Mouse (Mus musculus) spleen, postnatal 14 days (tissue): ENCODE measurements around the gene Myo1b.

ENCODE experiments used
- DNase-seq, 2 experiments: peaks; one replicate each; pipeline ENCODE4 v3.0.0; 2021 to 2022; ENCODE audit warnings: low spot score in 2 of 2

Gene Myo1b

GRCm38 (mm10) chr1:51915576-51916156 is at the start of gene Myo1b:
Gene Myo1b (minus strand): TSS chr1:51916071.
- DNase-seq = no peak

- DNase-seq = no peak
Measured at GRCm38 (mm10) chr1:51964647-51965046, 48.8 kb upstream of the Myo1b start.

DNA sequence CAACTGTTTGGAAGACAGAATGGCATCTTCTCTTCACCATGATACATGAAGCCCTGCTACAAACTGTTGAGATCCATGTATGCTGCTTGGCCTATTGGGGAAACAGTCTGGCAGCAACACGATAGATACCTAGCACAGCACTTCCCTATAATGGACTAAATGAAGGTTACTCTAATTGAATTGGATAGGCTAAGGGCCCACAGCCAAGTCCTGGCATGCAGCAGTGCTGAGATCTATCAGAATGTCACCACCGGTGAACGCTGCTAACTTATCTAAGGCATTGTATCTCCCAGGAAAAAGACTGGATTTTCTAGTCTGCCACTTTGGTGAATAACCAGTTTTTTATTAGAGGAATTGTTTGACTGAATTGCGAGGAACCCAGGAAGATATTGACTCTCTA is 31.2 kb upstream of the Myo1b start:
- DNase-seq = no peak

DNA sequence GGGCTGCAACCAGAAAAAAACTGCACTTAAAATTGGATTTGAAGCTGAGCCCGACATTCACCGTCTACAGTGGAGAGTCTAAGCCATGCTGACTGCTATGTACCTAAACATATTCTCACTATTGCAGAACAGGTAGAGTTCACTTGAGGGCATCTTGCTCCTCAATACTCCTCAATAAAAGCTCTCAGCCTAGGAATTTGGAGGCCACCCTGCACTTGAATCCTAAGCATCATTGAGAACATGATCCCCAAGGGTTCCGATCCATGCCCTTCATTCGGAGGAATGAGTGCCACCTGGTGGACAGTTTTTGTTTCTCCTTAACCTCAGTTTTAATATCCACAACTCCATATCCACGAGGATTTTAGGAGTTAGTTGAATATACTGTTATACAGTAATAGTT is 28.9 kb upstream of the Myo1b start:
- DNase-seq = no peak

DNA sequence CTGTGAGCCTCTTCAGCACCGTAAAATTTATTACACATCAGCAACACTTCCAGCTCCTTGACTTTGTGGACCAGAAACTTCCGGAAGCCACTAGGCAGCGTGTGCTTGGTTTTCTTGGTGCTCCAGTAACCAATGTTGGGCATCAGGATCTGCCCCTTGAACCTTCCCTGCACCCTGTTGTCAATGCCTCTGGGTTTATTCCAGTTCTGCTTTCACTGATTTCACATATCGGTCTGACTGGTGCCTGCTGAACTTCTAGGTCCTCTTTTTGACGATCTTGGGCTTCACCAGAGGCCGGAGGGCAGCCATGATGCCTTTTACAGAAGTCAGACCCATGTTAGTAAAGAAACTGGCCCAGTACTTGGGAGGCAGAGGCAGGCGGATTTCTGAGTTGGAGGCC is 22.5 kb upstream of the Myo1b start:
- DNase-seq = no peak

- no peak for DNase-seq
Measured at GRCm38 (mm10) chr1:51935006-51935405, 19.1 kb upstream of the Myo1b start.

DNA sequence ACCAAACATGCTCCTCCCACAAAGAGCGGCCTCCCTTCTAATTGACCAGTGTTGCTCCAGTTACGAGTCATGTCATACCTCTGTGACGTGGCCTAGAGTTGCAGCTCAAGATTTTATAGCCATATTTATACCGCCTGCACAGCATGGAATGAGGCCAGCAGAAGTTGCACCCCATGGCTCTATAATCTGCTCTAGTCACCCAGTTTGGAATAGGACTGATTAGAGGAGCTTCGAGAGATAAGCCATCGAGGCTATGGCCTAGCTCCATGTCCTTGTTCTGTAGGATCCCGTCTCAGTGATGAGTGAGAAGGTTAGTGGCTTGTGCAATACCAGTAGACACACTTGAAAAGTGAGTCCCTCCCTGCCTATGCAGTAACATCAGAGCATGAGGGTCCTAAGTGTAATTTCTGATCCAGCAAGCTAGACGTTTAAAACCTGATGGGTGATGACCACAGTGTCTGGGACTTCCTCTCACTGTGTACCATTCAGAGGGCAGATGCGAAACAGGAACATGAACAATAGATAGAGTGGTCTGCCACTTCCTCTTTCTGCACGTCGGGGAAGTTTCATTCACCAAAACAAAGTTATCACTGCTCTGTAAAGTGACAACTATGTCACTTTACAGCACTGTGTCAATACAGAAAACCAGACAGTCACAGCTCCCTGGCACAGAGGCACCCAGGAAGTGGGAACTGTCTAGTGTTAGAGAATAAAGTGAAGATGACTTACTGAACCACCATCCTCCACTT is 18.5 kb upstream of the Myo1b start:
- DNase-seq = peak in 1 of 2 experiments; percentile 3

GRCm38 (mm10) chr1:51932826-51933225 is 17.0 kb upstream of the Myo1b start:
- no peak for DNase-seq

DNA sequence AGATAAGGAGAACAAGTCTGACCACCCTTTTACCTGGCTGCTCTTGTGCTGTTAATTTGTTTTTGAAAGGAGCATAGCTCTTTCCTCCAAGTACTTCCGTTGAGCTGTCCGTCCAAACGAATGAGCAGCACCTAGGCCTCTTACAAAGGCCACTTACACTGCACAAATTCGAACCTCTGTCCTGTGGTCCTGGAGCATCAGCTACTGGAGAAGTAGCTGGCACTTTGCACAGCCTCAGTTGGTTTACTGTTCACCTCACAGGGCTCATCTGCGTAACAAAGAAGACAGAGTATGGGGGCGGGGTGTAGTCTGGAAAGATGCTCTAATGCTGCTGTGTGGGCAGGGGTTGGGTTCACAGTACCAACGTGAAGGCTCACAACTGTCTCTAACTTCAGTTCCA is 15.7 kb upstream of the Myo1b start:
- no peak for DNase-seq

GRCm38 (mm10) chr1:51930584-51930983 is 14.7 kb upstream of the Myo1b start:
- DNase-seq = no peak

GRCm38 (mm10) chr1:51929557-51929956 is 13.7 kb upstream of the Myo1b start:
- DNase-seq = no peak

- no peak for DNase-seq
Measured at GRCm38 (mm10) chr1:51922820-51923219, 6.9 kb upstream of the Myo1b start.

GRCm38 (mm10) chr1:51916276-51916675 is 405 bp upstream of the Myo1b start:
- no peak for DNase-seq

GRCm38 (mm10) chr1:51915051-51915575 is 758 bp downstream of the Myo1b start:
- DNase-seq = no peak

DNA sequence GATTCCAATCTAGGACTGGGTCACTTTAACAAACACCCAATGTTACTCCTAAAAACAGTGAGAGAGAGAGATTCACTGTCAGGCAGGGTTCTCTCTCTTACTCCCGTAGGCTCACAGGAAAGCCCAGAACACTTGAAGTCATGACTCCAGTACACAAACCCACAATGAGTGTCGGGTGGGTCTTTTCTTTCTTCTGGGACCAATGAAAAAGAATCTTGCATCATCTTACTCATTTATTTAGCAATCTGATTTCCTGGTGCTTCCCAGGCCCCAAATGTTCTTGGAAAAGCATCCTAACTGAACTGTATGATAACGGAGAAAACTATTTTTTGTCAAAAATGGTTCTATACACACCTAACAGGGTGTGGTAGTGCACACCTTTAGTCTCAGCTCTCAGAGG is 1.8 kb downstream of the Myo1b start:
- DNase-seq = no peak

DNA sequence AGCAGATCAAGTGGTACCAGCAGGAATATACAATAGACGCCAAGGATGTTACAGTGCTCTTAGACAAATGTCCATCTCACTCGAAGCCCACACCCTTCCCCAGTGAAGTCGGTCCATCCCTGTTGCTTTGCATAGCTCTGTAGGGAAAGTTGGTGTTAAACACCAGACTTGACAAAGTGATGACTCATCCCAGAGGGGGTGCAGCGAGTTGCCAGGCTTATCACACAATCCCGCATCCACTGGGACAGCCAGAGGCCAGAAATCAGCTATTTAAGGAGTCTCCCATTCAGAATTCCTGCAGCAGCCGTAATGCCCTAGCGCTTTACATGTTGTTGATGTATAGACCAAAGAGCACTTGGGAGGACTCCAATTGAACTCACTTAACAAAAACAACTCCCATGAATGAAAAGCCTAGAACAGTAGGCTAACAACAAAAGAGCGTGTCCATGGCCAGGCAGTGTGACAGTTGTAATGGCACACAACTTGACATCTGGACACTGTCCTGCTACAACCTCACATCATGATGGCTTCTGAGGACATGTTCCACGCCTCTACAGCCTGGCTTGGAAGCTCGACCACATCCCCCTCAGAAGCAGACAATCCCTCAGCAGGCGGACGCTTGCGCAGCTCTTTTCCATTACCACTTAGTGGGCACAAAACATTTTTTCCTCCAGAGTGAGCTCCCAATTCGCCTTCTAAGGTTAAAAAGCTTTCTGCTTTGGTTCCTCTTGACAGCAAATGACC is 2.6 kb downstream of the Myo1b start:
- DNase-seq = no peak

DNA sequence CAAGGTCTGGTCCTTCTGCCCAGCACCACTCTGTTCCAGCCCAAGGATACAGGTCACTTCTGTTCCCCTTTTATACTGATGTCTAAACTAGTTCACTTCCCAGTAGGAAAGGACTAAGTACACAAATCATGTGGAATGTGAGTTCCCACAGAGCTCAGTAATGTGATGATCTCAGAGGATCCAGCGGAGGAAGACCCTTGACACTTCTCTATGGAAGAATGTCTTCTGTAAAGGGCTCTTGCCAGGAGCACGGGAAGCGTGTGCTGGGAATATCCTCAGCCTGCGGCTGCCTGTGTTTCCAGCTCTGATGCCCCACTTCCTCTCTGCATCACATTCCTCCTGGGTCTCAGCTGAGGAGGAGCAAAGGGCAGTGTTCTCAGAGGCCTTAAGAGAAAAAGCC is 4.5 kb downstream of the Myo1b start:
- DNase-seq = no peak

DNA sequence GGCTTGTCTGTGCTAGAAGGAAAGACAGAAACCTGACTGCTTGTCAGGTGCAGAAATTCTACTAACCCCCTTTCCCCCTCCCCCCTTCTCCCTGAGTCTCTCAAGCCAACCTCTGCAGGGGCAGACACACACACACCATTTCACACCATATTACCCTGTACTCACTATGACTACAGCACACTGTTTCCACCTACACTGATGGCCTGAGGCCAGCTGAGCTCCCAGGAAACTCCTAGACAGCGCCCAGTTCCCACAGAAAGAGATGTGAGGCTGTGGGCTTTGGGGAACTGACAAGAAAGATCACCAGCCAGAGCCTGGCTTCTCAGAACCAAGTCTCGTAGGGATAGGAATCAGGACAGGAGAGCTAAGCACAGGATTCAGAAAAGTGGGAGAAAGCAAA is 6.7 kb downstream of the Myo1b start:
- no peak for DNase-seq

DNA sequence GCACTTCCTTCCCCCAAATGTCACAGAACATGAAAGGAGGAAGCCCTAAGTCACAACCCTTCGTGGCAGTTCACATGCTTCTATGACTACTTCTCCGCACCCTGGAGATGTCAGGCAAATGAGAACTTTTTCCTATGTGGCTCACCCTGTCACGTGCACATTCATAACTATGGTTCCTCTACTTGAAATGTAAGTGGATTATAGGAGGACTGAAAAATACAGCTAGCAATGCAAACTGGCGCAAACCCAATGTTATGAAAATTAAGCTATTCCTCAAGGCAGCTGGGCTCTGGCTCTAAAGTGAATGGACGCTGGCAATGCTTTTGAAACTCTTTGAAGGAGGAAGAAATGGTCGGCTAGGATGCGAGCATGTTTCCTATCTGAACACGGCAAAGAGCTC is 8.1 kb downstream of the Myo1b start:
- DNase-seq = no peak

DNA sequence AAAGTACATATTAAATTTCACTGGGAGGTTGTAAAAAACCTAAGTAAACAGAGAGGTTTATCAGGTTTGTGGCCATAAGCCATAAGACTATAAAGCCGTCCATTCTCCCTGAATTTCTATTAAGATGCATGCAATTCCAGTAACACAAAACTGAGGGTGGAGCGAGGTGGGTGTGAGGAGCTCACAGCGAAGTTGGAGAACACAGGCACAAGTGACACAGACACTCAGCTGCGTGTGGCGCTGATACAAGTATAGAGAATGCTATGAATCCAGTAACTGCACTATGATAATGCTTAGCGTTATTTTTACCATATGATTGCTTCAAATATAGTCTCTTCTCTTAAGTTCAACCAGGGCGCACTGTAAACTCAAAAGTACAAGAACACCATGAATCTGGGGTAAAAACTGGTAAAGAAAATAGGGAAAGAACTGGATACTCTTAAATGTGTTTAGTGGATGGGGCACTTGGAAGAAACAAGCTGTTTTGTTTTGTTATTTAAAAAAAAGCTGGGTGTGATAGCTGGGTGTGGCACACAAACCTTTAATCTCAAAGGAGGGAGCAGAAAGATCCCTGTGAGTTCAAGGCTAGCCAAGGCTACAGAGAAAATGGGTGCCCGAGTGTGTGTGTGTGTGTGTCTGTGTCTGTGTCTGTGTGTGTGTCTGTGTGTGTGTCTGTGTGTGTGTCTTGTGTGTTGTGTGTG is 9.5 kb downstream of the Myo1b start:
- DNase-seq = no peak

DNA sequence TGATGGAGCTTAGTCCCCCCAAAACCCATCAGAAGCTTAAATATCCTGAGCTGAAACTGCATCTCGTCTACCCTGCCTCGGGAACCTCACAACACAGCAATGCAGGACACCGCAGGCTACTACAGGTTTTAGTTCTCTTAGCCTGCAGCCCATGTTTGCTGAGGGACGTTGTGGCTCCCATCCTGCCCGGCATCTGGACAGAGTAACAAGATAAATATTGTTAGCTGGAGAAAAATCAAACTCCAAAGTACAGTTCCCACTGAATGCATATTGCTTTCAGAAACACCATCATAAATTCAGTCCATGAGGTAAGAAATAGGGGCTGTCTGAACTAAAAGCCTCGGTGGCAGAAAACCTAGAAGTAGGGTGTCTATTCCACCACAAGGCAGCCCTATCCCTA is 10.8 kb downstream of the Myo1b start:
- DNase-seq = no peak

- DNase-seq = no peak
Measured at GRCm38 (mm10) chr1:51897160-51897572, 18.7 kb downstream of the Myo1b start.
